Mouse (Mus musculus) right cerebral cortex, postnatal 25 days (tissue): ENCODE results near the gene Dck.
"Not testable (repeated sequence)": the region's sequence is repeated elsewhere in the genome, so short reads cannot be mapped to it uniquely, and the experiment has no call there.

ENCODE experiments used
- DNase-seq: peaks from one replicate; pipeline ENCODE4 v3.0.0; 2022

Gene Dck

GRCm38 (mm10) chr5:88764987-88765481 is at the start of gene Dck:
TSS of gene Dck (plus strand) at chr5:88764996.
- peak; percentile 98 for DNase-seq

- DNase-seq = no peak
Observed at GRCm38 (mm10) chr5:88716983-88717382, 47.8 kb upstream of the Dck start.

DNA sequence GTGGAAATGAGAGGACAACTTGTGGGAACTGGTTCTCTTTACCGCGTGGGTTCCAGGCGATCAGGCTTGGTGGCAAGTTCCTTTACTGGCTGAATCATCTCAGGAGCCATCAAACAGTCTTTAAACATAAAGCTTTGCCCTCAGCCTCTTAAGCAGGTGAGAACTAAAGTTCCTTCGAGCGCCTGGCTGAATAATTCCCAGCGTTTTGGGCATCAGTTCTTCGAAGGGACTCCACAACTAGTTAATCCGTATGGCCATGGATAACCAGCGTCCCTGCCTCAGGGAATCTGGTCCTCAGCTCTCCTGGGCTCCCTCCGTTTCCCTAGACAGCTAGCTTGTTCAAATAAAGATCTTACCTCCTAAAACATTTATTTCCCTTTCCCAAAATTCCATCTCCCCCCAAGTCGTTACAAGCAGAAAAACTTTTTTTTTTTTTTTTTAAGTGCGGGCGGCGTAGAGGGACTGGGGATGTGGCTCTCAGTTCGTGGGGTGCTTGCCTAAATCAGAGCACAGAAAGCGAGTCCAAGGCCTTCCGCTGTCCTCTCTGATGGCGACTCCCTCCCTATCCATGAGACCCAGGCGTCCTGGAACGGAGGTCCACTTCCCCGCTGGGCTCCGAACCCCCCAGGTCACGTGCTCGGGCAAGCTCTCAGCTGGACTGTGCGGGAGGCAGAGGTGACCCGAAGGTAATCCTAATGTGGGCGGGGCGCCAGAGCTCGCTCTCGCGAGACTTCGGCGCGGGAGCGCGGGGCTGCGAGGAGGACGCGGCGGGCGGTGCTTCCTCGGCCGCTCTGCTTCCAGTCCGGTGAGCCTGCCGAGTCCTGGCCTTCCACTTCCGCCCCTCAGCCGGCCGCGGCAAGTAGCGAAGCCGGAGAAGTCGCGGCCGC is 44.4 kb upstream of the Dck start, which contains the start of gene Mob1b:
TSS of gene Mob1b (plus strand) at position 740 of the 887 bp plus-strand sequence.
- peak; percentile 96 for DNase-seq

DNA sequence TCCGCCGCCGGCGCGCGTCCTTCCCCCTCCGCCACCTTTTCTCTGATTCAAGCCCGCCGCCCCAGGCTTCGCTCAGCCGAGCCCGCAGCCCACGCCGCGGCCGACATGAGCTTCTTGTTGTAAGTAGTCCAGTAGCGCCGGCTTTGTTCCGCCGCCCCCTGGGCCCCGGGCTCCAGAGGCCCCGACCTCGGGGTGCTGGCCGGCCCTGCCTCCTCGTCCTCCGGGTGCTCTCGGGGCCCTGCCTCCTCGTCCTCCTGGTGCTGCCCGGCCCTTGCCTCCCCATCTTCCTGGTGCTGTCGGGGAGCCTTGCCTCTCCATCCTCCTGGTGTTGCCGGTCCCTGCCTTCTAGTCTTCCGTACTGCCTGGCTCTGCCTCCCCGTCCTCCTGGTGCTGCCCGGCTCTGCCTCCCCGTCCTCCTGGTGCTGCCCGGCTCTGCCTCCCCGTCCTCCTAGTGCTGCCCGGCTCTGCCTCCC is 43.8 kb upstream of the Dck start:
- no peak for DNase-seq

GRCm38 (mm10) chr5:88721565-88722212 is 43.1 kb upstream of the Dck start:
- peak; percentile 34 for DNase-seq

DNA sequence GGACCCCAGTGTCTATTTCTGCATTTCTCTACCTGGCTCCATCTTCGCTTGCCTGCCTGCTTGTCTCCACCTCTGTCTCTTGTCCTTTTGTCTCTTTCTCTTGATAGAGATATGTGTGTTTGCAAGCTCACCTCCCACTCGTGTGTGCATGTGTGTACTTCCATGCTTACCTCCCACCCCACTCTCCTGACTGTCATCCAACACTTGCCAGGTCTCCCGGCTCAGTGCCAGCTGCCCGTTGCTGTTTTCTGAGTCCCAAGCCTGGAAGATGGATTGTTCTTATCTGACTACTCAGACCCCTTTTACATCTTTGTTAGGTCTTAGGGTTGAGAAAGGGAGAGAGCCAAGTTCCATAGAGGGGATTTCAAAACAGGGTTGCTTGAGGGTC is 42.6 kb upstream of the Dck start:
- no peak for DNase-seq

GRCm38 (mm10) chr5:88724030-88724429 is 40.8 kb upstream of the Dck start:
- DNase-seq = no peak

GRCm38 (mm10) chr5:88727593-88728144 is 37.1 kb upstream of the Dck start:
- no peak for DNase-seq

DNA sequence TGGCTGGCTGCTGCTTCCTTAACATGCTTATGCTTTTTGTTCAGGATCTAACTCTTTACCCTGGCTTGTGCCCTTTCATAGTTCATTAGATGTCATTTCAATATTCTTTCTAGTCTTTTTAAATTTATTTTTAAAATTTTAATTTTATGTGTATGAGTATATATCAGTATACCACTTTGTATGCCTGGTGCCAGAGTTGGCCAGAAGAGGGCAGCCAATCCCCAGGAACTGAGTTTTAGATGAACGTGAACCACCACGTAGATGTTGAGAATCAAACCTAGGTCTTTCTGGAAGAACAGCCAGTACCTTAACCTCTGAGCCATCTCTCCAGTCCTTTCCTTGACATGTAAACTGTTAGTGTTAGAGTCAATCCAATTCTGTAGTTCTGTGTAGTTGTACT is 30.0 kb upstream of the Dck start:
- no peak for DNase-seq

DNA sequence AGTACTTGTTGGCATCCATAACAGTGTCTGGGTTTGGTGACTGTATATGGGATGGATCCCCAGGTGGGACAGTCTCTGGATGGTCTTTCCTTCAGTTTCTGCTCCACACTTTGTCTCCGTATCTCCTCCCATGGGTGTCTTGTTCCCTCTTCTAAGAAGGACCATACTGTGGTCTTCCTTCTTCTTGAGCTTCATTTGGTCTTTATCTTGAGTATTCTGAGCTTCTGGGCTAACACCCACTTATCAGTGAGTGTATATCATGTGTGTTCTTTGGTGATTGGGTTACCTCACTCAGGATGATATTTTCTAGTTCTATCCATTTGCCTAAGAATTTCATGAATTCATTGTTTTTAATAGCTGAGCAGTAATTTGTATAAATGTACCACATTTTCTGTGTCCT is 23.7 kb upstream of the Dck start:
- not testable (repeated sequence) for DNase-seq

GRCm38 (mm10) chr5:88747774-88748173 is 17.0 kb upstream of the Dck start:
- no peak for DNase-seq

GRCm38 (mm10) chr5:88753199-88753598 is 11.6 kb upstream of the Dck start:
- no peak for DNase-seq

DNA sequence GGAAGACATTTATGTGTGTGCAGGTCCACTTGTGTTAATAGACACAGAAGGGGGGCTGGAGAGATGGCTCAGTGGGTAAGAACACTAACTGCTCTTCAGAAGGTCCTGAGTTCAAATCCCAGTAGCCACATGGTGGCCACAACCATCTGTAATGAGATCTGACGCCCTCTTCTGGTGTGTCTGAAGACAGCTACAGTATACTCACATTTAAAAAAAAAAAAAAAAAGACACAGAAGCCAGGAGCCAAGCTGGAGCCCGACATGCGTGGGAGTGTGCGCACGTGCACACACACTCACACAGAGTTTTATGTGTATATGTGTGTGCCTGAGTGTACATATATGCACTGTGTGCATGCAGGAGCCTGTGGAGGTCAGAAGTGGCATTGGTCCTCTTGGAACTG is 2.2 kb upstream of the Dck start:
- DNase-seq = no peak

GRCm38 (mm10) chr5:88764430-88764986 is 288 bp upstream of the Dck start:
- no peak for DNase-seq

DNA sequence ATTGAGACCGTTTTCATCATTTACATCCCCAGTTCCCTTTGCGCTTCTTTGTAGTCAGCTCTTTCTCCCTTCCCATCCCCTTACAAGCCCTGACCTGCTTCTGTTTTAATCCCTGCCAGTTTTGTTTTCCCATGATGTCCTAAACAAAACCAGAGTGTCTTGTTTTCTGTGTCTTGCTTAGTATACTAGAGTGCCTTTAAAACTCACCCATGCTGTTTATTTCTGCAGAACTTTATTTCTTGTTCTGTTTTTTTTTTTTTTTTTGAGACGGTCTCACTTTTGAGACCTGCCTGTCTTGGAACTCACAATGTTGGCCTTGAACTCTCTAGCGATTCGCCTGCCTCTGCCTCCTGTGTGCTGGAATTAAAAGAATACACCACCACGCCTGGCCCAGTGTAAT is 791 bp downstream of the Dck start:
- no peak for DNase-seq

DNA sequence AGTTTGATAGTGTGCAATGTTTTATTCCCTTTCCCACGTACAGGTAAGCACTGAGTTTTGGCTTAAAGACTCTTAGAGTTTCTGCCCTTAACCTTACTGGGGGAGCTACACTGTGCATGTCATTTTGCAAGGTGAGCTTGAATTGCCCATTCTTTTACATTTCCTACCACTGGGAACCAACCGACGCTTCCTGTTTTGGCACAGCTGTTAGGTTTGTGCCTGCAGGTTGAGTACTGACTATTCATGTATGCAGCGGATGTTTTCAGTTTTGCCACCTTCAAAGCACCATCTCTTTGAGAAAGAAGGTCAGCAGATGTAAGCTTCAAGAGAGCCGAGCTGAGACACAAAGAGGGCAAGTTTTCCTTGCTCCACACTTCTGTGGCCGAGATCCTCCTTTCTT is 1.3 kb downstream of the Dck start:
- DNase-seq = no peak

DNA sequence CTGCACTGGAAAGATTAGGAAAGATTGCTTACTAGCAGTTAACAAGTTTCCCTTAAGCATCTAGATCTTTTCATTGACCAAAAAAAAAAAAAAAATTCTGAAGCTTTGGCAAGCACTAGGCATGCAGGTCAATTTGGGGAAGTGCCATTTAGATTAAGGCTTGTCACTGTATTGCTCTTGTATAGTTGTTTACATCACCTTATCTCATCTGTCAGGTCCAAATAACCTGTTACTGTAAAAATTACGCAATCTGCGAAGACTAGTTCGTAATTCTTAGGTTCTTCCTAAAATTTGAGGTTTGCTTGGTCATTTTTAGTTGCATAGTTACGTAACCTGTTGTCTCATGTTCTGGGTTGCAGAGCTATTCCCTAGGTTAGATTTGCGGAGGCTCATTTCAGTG is 2.1 kb downstream of the Dck start:
- DNase-seq = no peak

DNA sequence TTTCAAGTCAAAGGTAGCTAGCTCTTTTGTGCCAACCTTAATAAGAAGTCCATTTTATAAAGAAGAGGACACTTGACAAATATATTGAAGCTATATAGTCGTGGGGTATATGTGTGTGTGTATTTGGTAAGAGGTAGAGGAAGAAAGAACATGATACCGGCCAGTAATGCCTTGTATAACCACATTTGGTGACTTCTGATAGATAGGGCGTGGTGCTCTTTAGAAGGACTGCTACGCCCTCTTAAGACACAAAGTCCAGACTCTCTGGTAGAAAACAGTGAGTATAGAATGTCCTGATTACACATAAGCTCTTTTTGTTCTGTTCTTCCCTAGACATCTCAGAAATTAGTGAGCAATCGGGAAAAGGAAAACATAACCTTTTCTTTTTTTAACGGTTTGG is 3.4 kb downstream of the Dck start:
- DNase-seq = no peak

DNA sequence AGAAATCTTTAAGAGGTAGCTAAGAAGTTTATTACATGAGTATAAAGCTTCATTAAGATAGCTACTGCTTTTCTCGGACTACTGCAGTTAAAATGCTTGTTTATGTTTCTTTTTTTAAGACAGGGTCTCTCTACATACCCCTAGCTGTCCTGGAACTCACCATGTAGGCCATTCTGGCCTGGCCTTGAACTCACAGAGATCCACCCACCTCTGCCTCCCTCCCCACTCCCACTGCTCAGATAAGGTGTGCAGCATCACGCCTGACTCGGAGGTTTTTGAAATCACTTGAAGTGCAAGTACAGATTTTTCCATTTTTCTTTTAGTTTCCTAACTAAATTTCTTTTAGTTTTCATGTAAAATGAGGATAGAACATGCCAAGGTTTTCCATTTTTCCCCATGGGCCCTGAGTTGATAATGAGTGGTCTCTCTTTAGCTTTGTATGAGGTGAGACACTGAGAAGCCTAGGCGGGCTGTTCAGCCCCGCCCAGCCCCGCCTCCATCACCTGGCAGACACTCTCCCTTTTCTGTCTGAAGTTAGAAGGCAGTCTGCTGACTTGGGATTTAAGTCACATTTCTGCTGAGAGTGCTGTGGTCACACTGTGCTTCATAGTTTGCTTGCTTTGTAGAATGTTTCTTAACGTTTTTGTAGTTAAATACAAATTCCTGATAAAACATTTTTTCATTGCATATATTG is 17.4 kb downstream of the Dck start:
- no peak for DNase-seq

DNA sequence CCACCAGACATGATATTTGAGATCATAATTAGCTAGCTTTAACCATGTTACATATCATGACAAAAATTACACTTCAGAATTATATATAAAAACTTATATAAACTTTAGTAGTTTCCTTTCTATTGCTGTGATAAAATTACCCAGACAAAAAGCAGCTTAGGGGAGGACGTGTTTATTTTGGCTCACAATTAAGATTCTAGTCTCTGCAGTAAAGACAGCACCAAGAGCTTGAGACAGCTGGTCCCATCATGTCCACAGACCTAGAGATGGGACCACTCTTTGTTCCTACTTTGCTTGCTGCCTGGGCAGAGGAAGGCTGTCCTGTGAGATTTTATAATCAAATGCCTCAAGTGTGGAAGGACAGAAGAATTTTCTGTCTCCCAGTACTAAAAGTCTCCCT is 20.3 kb downstream of the Dck start:
- no peak for DNase-seq

- DNase-seq = no peak
Observed at GRCm38 (mm10) chr5:88790675-88791074, 25.9 kb downstream of the Dck start.
